Mouse (Mus musculus) neural tube, embryonic 15.5 days (tissue): Measurements from ENCODE around the gene Chit1. TPM values are rescaled to one million over a fixed set of nuclear protein-coding genes. Genes with fewer than 3 reads are reported as not detected.
A peak's percentile ranks its signal among the peaks of the same experiment; 100 is the strongest.

Experiments
- ATAC-seq: fragments of 200-750 bp; cut with Nextera tagmentation; 2 replicates; pipeline ENCODE4 v1.8.0; 2017; ENCODE audit warnings: mild to moderate bottlenecking, moderate TSS enrichment, moderate library complexity; ENCODE audit not compliant: low FRiP score
- H3K27ac ChIP-seq: fragments of 300-500 bp; sonication (generic); replicated peaks from 2 replicates; pipeline ENCODE4 v1.5.1; 2015; ENCODE audit warnings: mild to moderate bottlenecking, inconsistent platforms
- H3K27me3 ChIP-seq: fragments of 300-500 bp; sonication (generic); replicated peaks from 2 replicates; pipeline ENCODE4 v1.6.1; 2015; ENCODE audit warnings: inconsistent platforms
- H3K36me3 ChIP-seq: fragments of 300-500 bp; sonication (generic); 2 replicates; pipeline ENCODE4 v1.6.1; 2015; ENCODE audit warnings: inconsistent platforms
- H3K4me1 ChIP-seq: fragments of 300-500 bp; sonication (generic); 2 replicates; pipeline ENCODE4 v1.6.1; 2015; ENCODE audit warnings: inconsistent platforms
- H3K4me2 ChIP-seq: fragments of 300-500 bp; sonication (generic); 2 replicates; pipeline ENCODE4 v1.6.1; 2015; ENCODE audit warnings: inconsistent platforms, mild to moderate bottlenecking, moderate library complexity
- H3K4me3 ChIP-seq: fragments of 300-500 bp; sonication (generic); replicated peaks from 2 replicates; pipeline ENCODE4 v1.5.1; 2015; ENCODE audit warnings: mild to moderate bottlenecking, inconsistent platforms
- H3K9ac ChIP-seq: fragments of 300-500 bp; sonication (generic); replicated peaks from 2 replicates; pipeline ENCODE4 v1.6.1; 2015; ENCODE audit warnings: mild to moderate bottlenecking, inconsistent platforms
- H3K9me3 ChIP-seq: fragments of 300-500 bp; sonication (generic); replicated peaks from 2 replicates; pipeline ENCODE4 v1.6.1; 2016; ENCODE audit warnings: inconsistent platforms
- WGBS: fragments of 180-500 bp; shearing (Covaris S2); methylation state at CpG from one replicate; pipeline ENCODE4 v1.1.7; 2015; ENCODE audit warnings: mixed read lengths; 5-methylcytosine and 5-hydroxymethylcytosine counted together
- polyA plus RNA-seq: library from polyadenylated mRNA; unstranded; fragments of >200 nt; fragmentation: Nextera tagmentation; extraction: Ambion mirVana; gene quantifications from 2 replicates; pipeline ENCODE4 v1.2.1, GENCODE M21; 2015

The Chit1 gene
- polyA plus RNA-seq, 1 experiment from 2014 or later = 0.87 TPM

DNA sequence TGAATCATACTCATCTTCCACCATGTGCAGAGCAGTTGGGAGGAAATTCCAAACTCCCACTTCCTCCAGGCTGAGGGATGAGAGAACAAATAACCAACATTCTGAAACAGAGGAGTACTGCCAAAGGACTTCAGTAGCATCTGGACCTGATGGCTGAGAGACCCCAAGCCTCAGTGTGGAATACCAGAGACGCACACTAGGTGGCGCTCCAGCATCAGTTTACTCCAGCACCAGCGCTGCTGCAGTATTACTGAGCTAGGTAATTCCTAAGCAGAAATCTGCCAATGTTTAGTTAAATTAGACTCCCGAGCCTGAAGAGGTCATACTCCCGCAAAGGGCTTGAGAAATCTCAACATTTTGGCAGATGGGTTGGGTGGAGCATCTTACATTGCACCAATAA lies 9.1 kb downstream of the Chit1 start:
- no peaks in the 10 kb centered on the region for H3K27me3 ChIP-seq
- no peaks in the 10 kb centered on the region for H3K9me3 ChIP-seq
- H3K4me1 ChIP-seq = peaks cover 11% of the 10 kb centered on the region
- no peak overlapping the region for H3K27ac ChIP-seq
- H3K4me3 ChIP-seq = no peak overlapping the region
- no peaks in the 10 kb centered on the region for H3K36me3 ChIP-seq
- H3K9ac ChIP-seq = no peak overlapping the region
- H3K4me2 ChIP-seq = peak overlapping the region; percentile 42
- peak; percentile 88 for ATAC-seq
- WGBS = 2% methylated on average over 5 of the region's 5 CpGs

DNA sequence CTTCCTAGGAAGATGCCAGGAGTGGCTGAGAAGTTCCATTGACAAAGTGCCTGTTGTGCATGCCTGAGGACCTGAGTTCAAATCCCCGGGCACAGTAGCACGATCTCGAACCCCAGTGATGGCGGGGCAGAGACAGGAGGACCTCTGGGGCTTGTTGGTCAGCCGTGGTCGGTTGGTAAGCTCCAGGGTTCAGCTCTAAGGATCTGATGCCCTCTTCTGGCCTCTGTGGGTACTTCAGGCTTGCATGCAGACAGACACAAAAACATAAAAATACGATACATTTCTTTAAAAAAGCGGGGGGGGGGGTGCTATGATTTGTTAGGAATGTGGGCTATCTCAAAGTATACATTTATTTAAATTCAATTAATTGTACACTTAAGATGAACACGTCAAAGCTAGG lies 11.2 kb downstream of the Chit1 start:
- Histone ChIP-seq H3K27ac (no peak overlapping the region), H3K4me2 (no peak overlapping the region), H3K36me3 (no peaks in the 10 kb centered on the region), H3K27me3 (no peaks in the 10 kb centered on the region), H3K9me3 (no peaks in the 10 kb centered on the region), H3K4me1 (peaks cover 4% of the 10 kb centered on the region), H3K4me3 (no peak overlapping the region), H3K9ac (no peak overlapping the region)
- no peak for ATAC-seq
- 57% methylated on average over 9 of the region's 9 CpGs for WGBS

DNA sequence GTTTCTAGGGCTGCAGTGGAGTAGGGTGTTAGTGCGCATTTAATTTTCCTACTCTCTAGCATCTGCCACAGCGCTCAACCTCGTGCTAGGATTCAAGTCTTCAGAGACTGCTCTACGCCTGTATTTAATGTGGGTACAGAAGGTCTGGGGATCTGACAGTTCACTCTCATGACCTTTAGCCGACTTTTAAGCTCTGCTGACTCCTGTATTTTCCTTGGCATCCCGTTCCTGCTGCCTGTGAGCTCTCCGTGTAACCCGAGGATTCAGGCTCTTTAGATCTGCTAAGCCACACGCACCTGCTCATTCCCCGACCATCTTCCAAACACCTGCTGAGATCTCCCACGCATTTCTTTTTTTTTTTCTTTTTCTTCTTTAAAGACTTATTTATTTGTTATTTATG lies 22.3 kb downstream of the Chit1 start:
- no peak overlapping the region for H3K4me2 ChIP-seq
- ATAC-seq = no peak
- H3K4me3 ChIP-seq = no peak overlapping the region
- H3K9ac ChIP-seq = no peak overlapping the region
- no peaks in the 10 kb centered on the region for H3K9me3 ChIP-seq
- WGBS = 60% methylated on average over 11 of the region's 11 CpGs
- H3K4me1 ChIP-seq = no peaks in the 10 kb centered on the region
- no peaks in the 10 kb centered on the region for H3K36me3 ChIP-seq
- no peak overlapping the region for H3K27ac ChIP-seq
- H3K27me3 ChIP-seq = no peaks in the 10 kb centered on the region

DNA sequence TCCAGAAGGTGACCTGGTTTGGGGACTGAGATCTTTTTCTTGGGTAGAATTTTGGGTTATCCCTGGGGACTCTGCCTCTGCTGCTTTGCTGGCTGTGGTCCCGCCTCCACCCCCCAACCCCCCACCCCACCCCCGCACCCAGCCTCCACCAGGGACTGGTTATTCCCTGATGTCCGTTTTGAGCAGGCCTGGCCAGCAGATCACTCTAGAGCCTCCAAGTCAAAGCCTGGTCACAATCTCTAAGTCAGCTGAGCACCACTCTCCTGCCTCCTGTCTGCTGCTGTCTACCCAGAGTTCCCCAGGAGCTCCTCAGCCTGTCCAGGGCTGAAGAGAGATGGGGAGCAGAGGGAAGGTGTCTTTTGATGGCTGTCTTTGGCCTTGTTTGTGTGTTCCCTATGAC lies 25.3 kb downstream of the Chit1 start:
- no peak for ATAC-seq
- Histone ChIP-seq H3K9ac (no peak overlapping the region), H3K4me2 (no peak overlapping the region), H3K4me3 (no peak overlapping the region), H3K36me3 (no peaks in the 10 kb centered on the region), H3K9me3 (no peaks in the 10 kb centered on the region), H3K27ac (no peak overlapping the region), H3K4me1 (peaks cover 2% of the 10 kb centered on the region), H3K27me3 (no peaks in the 10 kb centered on the region)
- 69% methylated on average over 3 of the region's 3 CpGs for WGBS

DNA sequence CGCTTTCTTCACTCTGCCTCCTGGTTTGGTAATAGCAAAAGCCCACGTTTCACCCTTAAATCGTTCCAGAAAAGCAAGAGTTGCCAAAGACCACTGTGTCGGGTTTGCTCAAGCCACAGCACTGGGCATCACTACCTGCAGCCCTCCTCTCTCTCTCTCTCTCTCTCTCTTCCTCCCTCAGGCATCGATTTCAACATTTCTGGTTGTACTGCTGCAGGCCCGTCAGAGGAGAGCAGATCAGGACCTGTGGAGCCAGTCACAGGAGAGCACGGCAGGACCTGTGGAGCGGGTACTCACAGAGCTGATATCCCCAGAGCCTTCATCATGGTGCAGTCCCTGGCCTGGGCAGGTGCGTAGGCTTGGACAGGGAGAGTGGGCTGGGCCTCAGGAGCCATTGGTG lies 27.4 kb downstream of the Chit1 start:
- no peaks in the 10 kb centered on the region for H3K27me3 ChIP-seq
- WGBS = 86% methylated on average over 9 of the region's 9 CpGs
- ATAC-seq = no peak

DNA sequence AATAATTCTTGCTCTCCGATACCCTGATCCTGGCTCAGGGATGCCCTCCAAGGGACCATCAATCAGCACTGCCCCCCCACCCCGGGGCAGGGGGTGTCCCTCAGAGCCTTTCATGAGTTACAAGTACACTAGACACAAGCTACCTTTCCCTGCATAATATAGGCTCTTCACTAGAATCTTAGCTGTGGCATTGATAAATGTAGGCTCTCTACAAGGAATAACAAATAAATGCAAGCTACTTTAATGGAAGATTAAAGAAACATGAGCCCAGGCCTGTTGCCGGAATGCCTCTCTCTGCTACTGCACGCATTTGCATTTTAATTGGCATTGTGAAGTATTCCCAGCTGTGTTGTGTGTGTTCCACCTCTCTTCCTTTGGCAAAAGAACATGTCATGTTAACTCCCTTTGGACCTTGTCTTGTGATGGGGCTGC lies 31.3 kb downstream of the Chit1 start:
- H3K36me3 ChIP-seq = no peaks in the 10 kb centered on the region
- no peak overlapping the region for H3K4me2 ChIP-seq
- H3K4me1 ChIP-seq = peaks cover 34% of the 10 kb centered on the region
- no peak overlapping the region for H3K4me3 ChIP-seq
- H3K27ac ChIP-seq = peak overlapping the region; percentile 70
- no peak overlapping the region for H3K9ac ChIP-seq
- no peaks in the 10 kb centered on the region for H3K9me3 ChIP-seq
- 16% methylated on average over 4 of the region's 4 CpGs for WGBS
- H3K27me3 ChIP-seq = no peaks in the 10 kb centered on the region
- peak; percentile 76 for ATAC-seq

More for the DNA sequence above, 27.4 kb downstream of the Chit1 start:
- Histone ChIP-seq H3K4me2 (no peak overlapping the region), H3K9ac (no peak overlapping the region), H3K36me3 (no peaks in the 10 kb centered on the region), H3K9me3 (no peaks in the 10 kb centered on the region), H3K4me1 (peaks cover 18% of the 10 kb centered on the region), H3K27ac (no peak overlapping the region), H3K4me3 (no peak overlapping the region)

DNA sequence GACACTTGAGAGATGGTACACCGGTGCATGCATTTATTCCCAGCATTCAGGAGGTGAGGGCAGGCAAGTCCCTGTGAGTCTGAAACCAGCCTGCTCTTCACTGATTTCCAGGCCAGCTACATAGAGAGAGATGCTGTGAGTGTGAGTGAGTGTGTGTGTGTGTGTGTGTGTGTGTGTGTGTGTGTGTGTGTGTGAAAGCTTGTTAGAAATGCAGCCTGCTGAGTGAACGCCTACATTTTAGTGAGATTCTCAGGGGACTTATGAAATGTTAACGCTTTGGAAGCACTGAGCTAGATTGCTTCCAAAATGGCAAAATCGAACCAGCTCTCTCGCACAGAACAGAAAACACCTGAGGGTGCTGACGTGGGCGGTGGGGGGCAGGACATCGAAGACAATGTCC lies 35.0 kb downstream of the Chit1 start:
- no peak overlapping the region; the same call in 1 of the 2 replicates for H3K27ac ChIP-seq
- no peak overlapping the region for H3K4me3 ChIP-seq
- 0 out of 2 replicates have a peak, but pooled peaks cover 4% of the 10 kb centered on the region for H3K27me3 ChIP-seq
- 58% methylated on average over 8 of the region's 8 CpGs for WGBS
- H3K36me3 ChIP-seq = no peaks in the 10 kb centered on the region
- no peak overlapping the region for H3K4me2 ChIP-seq
- ATAC-seq = 0 out of 2 replicates have a peak, but pooled peaks have one; percentile 18
- no peaks in the 10 kb centered on the region for H3K9me3 ChIP-seq
- H3K4me1 ChIP-seq = peaks cover 34% of the 10 kb centered on the region
- H3K9ac ChIP-seq = no peak overlapping the region

DNA sequence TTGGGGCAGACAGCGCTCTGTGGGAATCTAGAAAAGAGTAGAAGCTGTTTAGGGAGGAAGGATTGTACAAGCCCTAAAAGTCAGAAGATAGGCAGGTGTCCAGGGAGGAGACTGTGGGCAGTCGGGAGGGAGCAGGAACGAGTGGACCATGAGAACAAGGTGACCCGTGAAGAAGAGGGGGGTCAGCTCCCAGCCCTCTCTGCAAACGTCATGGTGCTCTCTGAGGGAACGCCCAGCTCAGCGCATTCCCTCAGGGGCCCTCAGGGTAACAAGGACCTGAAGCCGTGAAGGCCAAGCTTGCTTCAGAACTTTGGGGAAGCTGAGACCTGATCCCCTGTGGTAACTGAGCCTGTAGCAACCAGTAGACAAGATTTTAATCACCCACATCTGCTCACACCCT lies 39.0 kb downstream of the Chit1 start:
- no peak overlapping the region for H3K4me2 ChIP-seq
- H3K4me3 ChIP-seq = no peak overlapping the region
- H3K9me3 ChIP-seq = 0 out of 2 replicates have a peak, but pooled peaks cover 2% of the 10 kb centered on the region
- H3K9ac ChIP-seq = no peak overlapping the region
- H3K36me3 ChIP-seq = no peaks in the 10 kb centered on the region
- H3K27me3 ChIP-seq = 0 out of 2 replicates have a peak, but pooled peaks cover 4% of the 10 kb centered on the region
- H3K4me1 ChIP-seq = peaks cover 12% of the 10 kb centered on the region
- no peak overlapping the region for H3K27ac ChIP-seq
- no peak for ATAC-seq
- 71% methylated on average over 8 of the region's 8 CpGs for WGBS

DNA sequence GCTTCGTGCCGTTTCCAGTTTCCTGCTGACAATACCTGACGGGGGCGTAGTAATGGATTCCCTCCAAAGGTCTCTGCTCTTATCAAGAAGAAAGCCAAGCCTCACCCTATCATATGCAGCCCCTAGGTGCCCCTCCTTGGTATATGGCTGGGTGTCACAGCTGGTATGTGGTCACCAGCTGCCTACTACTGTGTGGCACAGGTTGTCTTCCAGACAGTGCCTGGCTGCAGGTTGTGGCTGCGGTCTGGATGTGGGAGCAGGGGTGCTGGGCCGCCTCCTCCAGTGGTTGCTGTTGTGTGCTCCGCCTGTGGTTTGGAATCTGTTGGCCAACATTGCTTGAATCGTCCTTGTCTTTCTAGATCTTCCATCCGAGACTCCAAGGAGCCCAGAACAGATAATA lies 39.7 kb downstream of the Chit1 start:
- Histone ChIP-seq H3K4me2 (no peak overlapping the region), H3K4me3 (no peak overlapping the region), H3K27ac (no peak overlapping the region), H3K9me3 (0 out of 2 replicates have a peak, but pooled peaks cover 2% of the 10 kb centered on the region), H3K4me1 (peaks cover 9% of the 10 kb centered on the region), H3K9ac (no peak overlapping the region), H3K36me3 (no peaks in the 10 kb centered on the region), H3K27me3 (0 out of 2 replicates have a peak, but pooled peaks cover 4% of the 10 kb centered on the region)
- WGBS = 93% methylated on average over 9 of the region's 9 CpGs
- ATAC-seq = no peak

DNA sequence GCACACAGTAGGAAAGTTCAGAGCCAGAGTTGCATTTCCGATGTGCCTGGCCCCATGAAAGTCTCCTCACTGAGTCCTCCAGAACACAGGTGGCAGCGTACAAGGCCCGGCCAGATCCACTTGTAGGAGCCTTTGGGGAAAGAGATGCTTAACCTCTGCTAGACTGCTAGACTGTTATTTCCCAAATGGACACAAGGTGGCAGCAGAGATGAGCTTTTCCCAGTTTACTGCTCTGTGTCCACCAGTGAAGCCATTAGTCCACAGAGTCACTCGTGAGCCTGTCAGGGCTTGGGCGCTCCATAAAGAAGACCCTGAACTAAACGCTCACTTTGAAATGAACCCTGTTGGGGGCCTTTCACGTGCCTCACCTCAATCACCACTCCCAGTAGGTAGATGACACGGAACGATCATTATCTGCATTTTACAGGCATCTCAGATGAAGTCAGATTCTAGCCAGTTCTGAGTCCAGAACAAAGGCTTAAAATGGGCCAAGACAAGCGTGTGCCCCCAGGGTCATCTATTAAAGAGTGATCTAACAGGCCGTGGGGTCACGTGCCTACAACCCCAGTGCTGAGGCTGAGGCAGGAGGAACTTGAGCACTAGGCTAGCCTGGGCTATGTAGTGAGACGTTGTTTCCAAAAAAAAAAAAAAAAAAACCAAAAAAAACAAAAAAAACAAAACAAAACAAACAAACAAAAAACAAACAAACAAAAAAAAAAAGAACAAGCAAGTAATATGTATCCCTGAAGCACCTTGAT lies 40.8 kb downstream of the Chit1 start:
- 0 out of 2 replicates have a peak, but pooled peaks cover 2% of the 10 kb centered on the region for H3K9me3 ChIP-seq
- H3K4me2 ChIP-seq = 0 out of 2 replicates have a peak overlapping the region, but pooled peaks have one; percentile 24
- 0 out of 2 replicates have a peak, but pooled peaks cover 2% of the 10 kb centered on the region for H3K4me1 ChIP-seq
- 0 out of 2 replicates have a peak, but pooled peaks cover 4% of the 10 kb centered on the region for H3K27me3 ChIP-seq
- no peak overlapping the region for H3K4me3 ChIP-seq
- H3K9ac ChIP-seq = no peak overlapping the region
- WGBS = 30% methylated on average over 13 of the region's 13 CpGs
- no peaks in the 10 kb centered on the region for H3K36me3 ChIP-seq
- ATAC-seq = peak; percentile 83
- no peak overlapping the region for H3K27ac ChIP-seq

DNA sequence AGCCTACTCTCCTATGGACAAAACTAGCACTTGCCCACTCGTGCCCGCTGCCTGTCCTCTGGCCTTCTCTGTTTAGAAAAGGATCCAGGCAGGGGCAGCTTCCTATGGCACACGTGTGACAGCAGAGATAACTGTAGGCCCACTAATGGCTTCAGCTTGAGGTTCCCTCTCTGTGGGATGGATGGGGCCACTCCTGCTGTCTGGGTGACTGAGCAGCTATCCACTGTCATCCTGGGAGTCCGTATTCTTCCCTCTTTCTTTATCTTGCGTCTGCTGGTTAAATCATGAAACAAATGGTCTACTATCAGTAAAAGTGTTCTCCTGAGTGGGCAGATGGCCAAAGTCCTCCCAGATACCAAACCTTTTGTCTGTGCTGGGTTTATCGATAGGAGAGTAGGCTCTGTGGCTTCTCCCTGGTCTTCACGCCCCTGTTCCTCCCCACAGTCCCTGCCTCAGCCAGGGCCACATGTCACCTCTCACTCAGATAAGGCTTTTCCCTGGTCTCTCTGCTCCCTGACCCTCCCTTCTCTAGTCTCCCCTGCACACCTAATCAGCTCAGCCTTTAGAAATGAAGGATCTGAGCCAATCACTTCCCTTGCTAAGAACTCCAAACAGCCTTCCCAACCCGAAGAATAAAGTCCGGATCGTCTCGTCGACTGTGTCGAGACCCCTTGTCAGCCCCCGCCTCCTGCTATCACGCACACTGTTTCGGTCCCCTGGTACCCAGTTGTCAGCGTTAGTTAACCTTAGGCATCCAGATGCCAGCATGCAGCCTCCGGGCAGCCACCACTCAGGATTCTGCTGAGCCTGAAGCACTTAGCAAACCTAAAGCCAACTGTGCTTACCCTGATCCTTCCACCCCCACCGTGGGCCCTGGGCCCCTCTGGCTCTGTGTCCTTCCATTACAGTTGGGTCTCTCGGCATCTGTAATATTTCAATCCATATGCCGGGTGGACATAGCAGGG lies 41.9 kb downstream of the Chit1 start:
- no peak overlapping the region for H3K27ac ChIP-seq
- H3K4me3 ChIP-seq = no peak overlapping the region
- 82% methylated on average over 21 of the region's 21 CpGs for WGBS
- no peaks in the 10 kb centered on the region for H3K36me3 ChIP-seq
- no peak overlapping the region for H3K9ac ChIP-seq
- 0 out of 2 replicates have a peak, but pooled peaks cover 2% of the 10 kb centered on the region for H3K4me1 ChIP-seq
- H3K4me2 ChIP-seq = no peak overlapping the region
- ATAC-seq = no peak
- H3K9me3 ChIP-seq = 0 out of 2 replicates have a peak, but pooled peaks cover 2% of the 10 kb centered on the region
- H3K27me3 ChIP-seq = 0 out of 2 replicates have a peak, but pooled peaks cover 4% of the 10 kb centered on the region
